Mouse (Mus musculus): ENCODE results near the gene Olfr714.

DNA sequence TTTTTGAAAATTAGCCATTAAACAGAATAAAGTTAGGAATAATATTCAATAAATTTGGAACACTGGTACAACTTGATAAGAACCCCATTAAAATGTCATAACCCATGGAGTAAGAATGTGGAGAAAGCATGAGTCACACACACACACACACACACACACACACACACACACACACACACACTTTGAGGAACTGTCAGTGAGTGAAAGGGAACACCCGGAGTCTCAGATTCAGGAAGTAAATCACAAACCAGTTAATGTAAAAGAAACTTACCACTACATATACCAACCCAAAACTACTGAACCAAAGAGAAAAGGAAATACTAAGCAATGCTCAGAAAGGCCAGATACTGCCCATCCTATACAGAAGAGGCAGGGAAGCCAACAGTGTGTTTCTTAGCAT, 26.4 kb upstream of the Olfr714 start:
- TF ChIP-seq GATA1 (IDR thresholded peaks at IDR 0.05; ENCODE audit: low read length): no peak
- no peak for TF ChIP-seq TAL1 (IDR thresholded peaks at IDR 0.05; ENCODE audit: low read length)
